Mouse (Mus musculus) MEL (cell line): Measurements from ENCODE around the gene Cxcr2. TPM values are rescaled to one million over a fixed set of nuclear protein-coding genes. Genes with fewer than 3 reads are reported as not detected.
A peak's percentile ranks its signal among the peaks of the same experiment; 100 is the strongest.

Experiments used
- DNase-seq: peaks from one replicate; pipeline ENCODE4 v3.0.0; 2011; ENCODE audit warnings: low read depth, low spot score
- H3K27ac ChIP-seq: 2 replicates; pipeline ENCODE4 v1.5.1; 2012; ENCODE audit warnings: low read depth, mild to moderate bottlenecking, control low read depth, low read length, moderate library complexity; ENCODE audit not compliant: control insufficient read depth
- H3K27me3 ChIP-seq, 2 experiments: fragments of 150-350 bp in 1 of 2; sonication (generic) in 1 of 2; 2 replicates each; pipeline ENCODE4 v1.6.1; 2012; ENCODE audit warnings: low read length in 2 of 2, mild to moderate bottlenecking in 2 of 2, improper control_type of control experiment in 1 of 2, moderate library complexity in 1 of 2; ENCODE audit not compliant: insufficient read depth in 2 of 2, control insufficient read depth in 1 of 2
- H3K36me3 ChIP-seq, 2 experiments: 2 replicates each; pipeline ENCODE4 v1.6.1; 2012 to 2014; ENCODE audit warnings: low read length in 2 of 2, improper control_type of control experiment in 1 of 2, inconsistent platforms in 1 of 2, mild to moderate bottlenecking in 1 of 2; ENCODE audit not compliant: insufficient read depth in 2 of 2, control insufficient read depth in 1 of 2
- H3K4me1 ChIP-seq, 2 experiments: fragments of 150-350 bp in 1 of 2; sonication (generic) in 1 of 2; 2 replicates each; pipeline ENCODE4 v1.6.1; 2012; ENCODE audit warnings: low read length in 2 of 2, improper control_type of control experiment in 1 of 2, mild to moderate bottlenecking in 1 of 2; ENCODE audit not compliant: insufficient read depth in 2 of 2, control insufficient read depth in 1 of 2
- H3K4me3 ChIP-seq, 2 experiments: fragments of 150-350 bp in 1 of 2; sonication (generic) in 1 of 2; 2 replicates each; pipeline ENCODE4 v1.5.1; 2012; ENCODE audit warnings: low read depth in 2 of 2, low read length in 2 of 2, mild to moderate bottlenecking in 2 of 2, moderate library complexity in 2 of 2, control low read depth in 1 of 2, improper control_type of control experiment in 1 of 2; ENCODE audit not compliant: control insufficient read depth in 1 of 2, insufficient read depth in 1 of 2
- H3K79me2 ChIP-seq: 2 replicates; pipeline ENCODE4 v1.6.1; 2012; ENCODE audit warnings: mild to moderate bottlenecking, low read length, moderate library complexity; ENCODE audit not compliant: control insufficient read depth, poor library complexity, insufficient read depth
- H3K9ac ChIP-seq: 2 replicates; pipeline ENCODE4 v1.6.1; 2012; ENCODE audit warnings: low read depth, mild to moderate bottlenecking, control low read depth, low read length, moderate library complexity; ENCODE audit not compliant: control insufficient read depth, poor library complexity, severe bottlenecking
- H3K9me3 ChIP-seq: fragments of 150-350 bp; sonication (generic); replicated peaks from 2 replicates; pipeline ENCODE4 v1.6.1; 2012; ENCODE audit warnings: mild to moderate bottlenecking, low read length, improper control_type of control experiment, moderate library complexity; ENCODE audit not compliant: insufficient read depth
- CHD1 ChIP-seq: IDR thresholded peaks from 2 replicates; pipeline ENCODE4 v1.6.1; 2012; ENCODE audit warnings: low read depth, mild to moderate bottlenecking, inconsistent platforms, low read length, improper control_type of control experiment
- CHD2 ChIP-seq: IDR thresholded peaks from 2 replicates; pipeline ENCODE4 v1.6.1; 2011; ENCODE audit warnings: low read length, improper control_type of control experiment
- CTCF ChIP-seq, 3 experiments: IDR thresholded peaks in 2 of 3; conservative IDR thresholded peaks in 1 of 3; 2 replicates each; pipeline ENCODE4 v1.5.1; 2011 to 2012; ENCODE audit warnings: low read length in 3 of 3, low read depth in 2 of 3, mild to moderate bottlenecking in 2 of 3, improper control_type of control experiment in 1 of 3, inconsistent platforms in 1 of 3, mixed read lengths in 1 of 3, moderate library complexity in 1 of 3; ENCODE audit not compliant: control insufficient read depth in 1 of 3, insufficient read depth in 1 of 3, poor library complexity in 1 of 3, severe bottlenecking in 1 of 3
- E2F4 ChIP-seq: IDR thresholded peaks from 2 replicates; pipeline ENCODE4 v1.6.1; 2011; ENCODE audit warnings: low read depth, low read length, improper control_type of control experiment, borderline replicate concordance
- ELF1 ChIP-seq: IDR thresholded peaks from 2 replicates; pipeline ENCODE4 v1.6.1; 2014; ENCODE audit warnings: low read depth, mild to moderate bottlenecking, inconsistent platforms, low read length, improper control_type of control experiment, moderate library complexity
- ETS1 ChIP-seq: IDR thresholded peaks from 2 replicates; pipeline ENCODE4 v1.6.1; 2012; ENCODE audit warnings: low read depth, mild to moderate bottlenecking, inconsistent platforms, low read length, improper control_type of control experiment, moderate library complexity
- GATA1 ChIP-seq: IDR thresholded peaks from 2 replicates; pipeline ENCODE4 v1.6.1; 2011; ENCODE audit warnings: low read depth, low read length, improper control_type of control experiment
- HCFC1 ChIP-seq: IDR thresholded peaks from 2 replicates; pipeline ENCODE4 v1.6.1; 2012; ENCODE audit warnings: low read depth, mild to moderate bottlenecking, inconsistent platforms, low read length, improper control_type of control experiment, moderate library complexity
- KAT2A ChIP-seq: conservative IDR thresholded peaks from 2 replicates; pipeline ENCODE4 v1.6.1; 2012; ENCODE audit warnings: low read depth, low read length, improper control_type of control experiment, inconsistent platforms
- MAX ChIP-seq: IDR thresholded peaks from 2 replicates; pipeline ENCODE4 v1.6.1; 2011; ENCODE audit warnings: low read length, improper control_type of control experiment
- MXI1 ChIP-seq: IDR thresholded peaks from 2 replicates; pipeline ENCODE4 v1.6.1; 2011; ENCODE audit warnings: mild to moderate bottlenecking, low read depth, low read length, improper control_type of control experiment
- MYB ChIP-seq: IDR thresholded peaks from 2 replicates; pipeline ENCODE4 v1.6.1; 2011; ENCODE audit warnings: mild to moderate bottlenecking, low read depth, low read length, improper control_type of control experiment
- MYC ChIP-seq: IDR thresholded peaks from 2 replicates; pipeline ENCODE4 v1.6.1; 2011; ENCODE audit warnings: low read depth, mild to moderate bottlenecking, low read length, improper control_type of control experiment, moderate library complexity
- NELFE ChIP-seq: IDR thresholded peaks from 2 replicates; pipeline ENCODE4 v1.6.1; 2011; ENCODE audit warnings: low read depth, low read length, improper control_type of control experiment
- POLR2A ChIP-seq, 2 experiments: IDR thresholded peaks; 2 replicates each; pipeline ENCODE4 v1.6.1; 2011 to 2012; ENCODE audit warnings: low read length in 2 of 2, mild to moderate bottlenecking in 2 of 2, control low read depth in 1 of 2, improper control_type of control experiment in 1 of 2, low read depth in 1 of 2, moderate library complexity in 1 of 2; ENCODE audit not compliant: control insufficient read depth in 1 of 2, insufficient read depth in 1 of 2, poor library complexity in 1 of 2
- POLR2AphosphoS5 ChIP-seq: IDR thresholded peaks from 2 replicates; pipeline ENCODE4 v1.6.1; 2012; ENCODE audit warnings: low read depth, borderline replicate concordance, mild to moderate bottlenecking, inconsistent platforms, low read length, moderate library complexity, mixed read lengths
- SIN3A ChIP-seq: IDR thresholded peaks from 2 replicates; pipeline ENCODE4 v1.6.1; 2012; ENCODE audit warnings: low read length, improper control_type of control experiment, inconsistent platforms
- SMC3 ChIP-seq: IDR thresholded peaks from 2 replicates; pipeline ENCODE4 v1.6.1; 2011; ENCODE audit warnings: low read depth, low read length, improper control_type of control experiment
- TAL1 ChIP-seq: IDR thresholded peaks from 2 replicates; pipeline ENCODE4 v1.6.1; 2012; ENCODE audit warnings: mild to moderate bottlenecking, inconsistent platforms, low read length, moderate library complexity, mixed read lengths
- TBP ChIP-seq: IDR thresholded peaks from 2 replicates; pipeline ENCODE4 v1.8.0; 2011; ENCODE audit warnings: low read depth, low read length, improper control_type of control experiment
- USF1 ChIP-seq: IDR thresholded peaks from 2 replicates; pipeline ENCODE4 v1.6.1; 2014; ENCODE audit warnings: low read depth, mild to moderate bottlenecking, inconsistent platforms, low read length, improper control_type of control experiment, moderate library complexity
- USF2 ChIP-seq, 2 experiments: IDR thresholded peaks; 2 replicates each; pipeline ENCODE4 v1.6.1; 2011 to 2012; ENCODE audit warnings: improper control_type of control experiment in 2 of 2, low read length in 2 of 2, borderline replicate concordance in 1 of 2, inconsistent platforms in 1 of 2, low read depth in 1 of 2, mild to moderate bottlenecking in 1 of 2; ENCODE audit not compliant: insufficient read depth in 1 of 2
- ZMIZ1 ChIP-seq: IDR thresholded peaks from 2 replicates; pipeline ENCODE4 v1.6.1; 2012; ENCODE audit warnings: low read depth, mild to moderate bottlenecking, inconsistent platforms, low read length, improper control_type of control experiment, moderate library complexity
- ZNF384 ChIP-seq: IDR thresholded peaks from 2 replicates; pipeline ENCODE4 v1.6.1; 2012; ENCODE audit warnings: low read depth, mild to moderate bottlenecking, inconsistent platforms, low read length, improper control_type of control experiment
- polyA plus RNA-seq, 2 experiments: library from polyadenylated mRNA; stranded (reverse) in 1 of 2; unstranded in 1 of 2; fragments of >175 nt in 1 of 2; fragments of >200 nt in 1 of 2; gene quantifications; 2 replicates each; pipeline versions ENCODE4 v1.2.1 to v1.2.4; 2012; ENCODE audit warnings: low replicate concordance in 2 of 2, low read depth in 1 of 2; ENCODE audit not compliant: insufficient read length in 2 of 2, insufficient read depth in 1 of 2, missing spikeins in 1 of 2
- total RNA-seq: library from RNA; depleted of rRNA; stranded (reverse); fragments of 300-350 nt; gene quantifications from 2 replicates; pipeline ENCODE4 v1.2.3, GENCODE M21; 2012

Cxcr2 gene
- total and polyA plus RNA-seq, 3 experiments = 0.11 to 0.92 TPM; not detected in 1

DNA sequence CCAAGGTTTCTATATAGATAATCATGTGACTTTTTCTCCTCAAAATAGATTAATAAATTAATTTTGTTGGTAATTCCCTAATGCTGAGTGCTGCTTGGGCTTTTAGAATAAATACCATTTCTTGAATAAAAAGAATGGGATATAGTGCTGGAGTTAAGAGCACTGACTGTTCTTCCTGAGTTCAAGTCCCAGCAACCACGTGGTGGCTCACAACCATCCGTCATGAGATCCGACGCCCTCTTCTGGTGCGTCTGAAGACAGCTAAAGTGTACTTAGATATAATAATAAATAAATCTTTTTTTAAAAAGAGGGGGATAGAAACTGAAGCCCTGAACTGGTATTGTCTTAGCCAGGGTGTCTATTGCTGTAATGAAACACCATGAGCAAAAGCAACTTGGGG is 49.7 kb downstream of the Cxcr2 start:
- no peak overlapping the region for H3K9ac ChIP-seq
- no peak overlapping the region for H3K4me3 ChIP-seq
- no peaks in the 10 kb centered on the region; a peak in 1 of 4 replicates for H3K4me1 ChIP-seq
- H3K27me3 ChIP-seq = no peaks in the 10 kb centered on the region
- H3K36me3 ChIP-seq = no peaks in the 10 kb centered on the region
- DNase-seq = peak; percentile 49
- no peaks in the 10 kb centered on the region for H3K79me2 ChIP-seq
- TF ChIP-seq GATA1 (no peak), HCFC1 (no peak), NELFE (no peak), CHD2 (no peak), MYC (peak; percentile 84), CTCF (IDR thresholded peaks at IDR 0.05 in 2 of 3, conservative IDR thresholded peaks at IDR 0.05 in 1 of 3; ENCODE audit: control insufficient read depth in 1 of 3, insufficient read depth in 1 of 3, low read depth in 2 of 3, low read length in 3 of 3, poor library complexity in 1 of 3, severe bottlenecking in 1 of 3) (peak in 2 of 3 experiments; percentile 32 to 46; a peak in 4 of 6 replicates), MAX (peak; percentile 57; the same call in 1 of the 2 replicates), KAT2A (no peak), TAL1 (no peak), POLR2A (IDR thresholded peaks at IDR 0.05; ENCODE audit: control insufficient read depth in 1 of 2, insufficient read depth in 1 of 2, low read depth in 1 of 2, low read length in 2 of 2, poor library complexity in 1 of 2) (no peak), ZMIZ1 (no peak), TBP (no peak), E2F4 (no peak), MXI1 (peak; percentile 39; the same call in 1 of the 2 replicates), MYB (no peak), POLR2AphosphoS5 (no peak), ETS1 (no peak), SMC3 (peak; percentile 24), USF2 (IDR thresholded peaks at IDR 0.05; ENCODE audit: borderline replicate concordance in 1 of 2, insufficient read depth in 1 of 2, low read depth in 1 of 2, low read length in 2 of 2) (no peak), CHD1 (no peak), ELF1 (no peak), USF1 (peak; percentile 71), ZNF384 (no peak), SIN3A (no peak)
- H3K9me3 ChIP-seq = no peaks in the 10 kb centered on the region
- no peak overlapping the region for H3K27ac ChIP-seq
